Mouse (Mus musculus) limb, embryonic 14.5 days (tissue): ENCODE measurements around the gene Lrtm1. TPM values are rescaled to one million over a fixed set of nuclear protein-coding genes. Genes with fewer than 3 reads are reported as not detected.
A peak's percentile ranks its signal among the peaks of the same experiment; 100 is the strongest.

Experiments
- ATAC-seq: fragments of 200-750 bp; cut with Nextera tagmentation; 2 replicates; pipeline ENCODE4 v1.8.0; 2017; ENCODE audit warnings: low read depth, moderate number of reproducible peaks, moderate TSS enrichment; ENCODE audit not compliant: low FRiP score
- DNase-seq: peaks from one replicate; pipeline ENCODE4 v3.0.0-alpha.2; 2015; ENCODE audit warnings: low spot score
- H3K27ac ChIP-seq: fragments of 300-500 bp; sonication (generic); replicated peaks from 2 replicates; pipeline ENCODE4 v1.5.1; 2014; ENCODE audit warnings: low read depth, mild to moderate bottlenecking, low read length, moderate library complexity, mixed read lengths
- H3K27me3 ChIP-seq: fragments of 300-500 bp; sonication (generic); 2 replicates; pipeline ENCODE4 v1.6.1; 2014; ENCODE audit warnings: low read length, mixed read lengths; ENCODE audit not compliant: control insufficient read depth, insufficient read depth
- H3K36me3 ChIP-seq: fragments of 300-500 bp; sonication (generic); 2 replicates; pipeline ENCODE4 v1.6.1; 2014; ENCODE audit warnings: mild to moderate bottlenecking, low read length, moderate library complexity, mixed read lengths; ENCODE audit not compliant: control insufficient read depth, insufficient read depth
- H3K4me1 ChIP-seq: fragments of 300-500 bp; sonication (generic); 2 replicates; pipeline ENCODE4 v1.6.1; 2014; ENCODE audit warnings: antibody characterized with exemption, low read length, mixed read lengths; ENCODE audit not compliant: control insufficient read depth, insufficient read depth
- H3K4me2 ChIP-seq: fragments of 300-500 bp; sonication (generic); replicated peaks from 2 replicates; pipeline ENCODE4 v1.6.1; 2014; ENCODE audit warnings: low read depth, mild to moderate bottlenecking, low read length, moderate library complexity; ENCODE audit not compliant: severe bottlenecking
- H3K4me3 ChIP-seq: fragments of 300-500 bp; sonication (generic); replicated peaks from 2 replicates; pipeline ENCODE4 v1.5.1; 2014; ENCODE audit warnings: low read length
- H3K9ac ChIP-seq: fragments of 300-500 bp; sonication (generic); 2 replicates; pipeline ENCODE4 v1.6.1; 2014; ENCODE audit warnings: mild to moderate bottlenecking, low read depth, low read length, moderate library complexity; ENCODE audit not compliant: severe bottlenecking
- H3K9me3 ChIP-seq: fragments of 300-500 bp; sonication (generic); 2 replicates; pipeline ENCODE4 v1.6.1; 2016; ENCODE audit warnings: low read length; ENCODE audit not compliant: control insufficient read depth
- POLR2A ChIP-seq: fragments of 200-500 bp; IDR thresholded peaks from 2 replicates; pipeline ENCODE4 v1.8.0; 2012; ENCODE audit warnings: inconsistent platforms, mild to moderate bottlenecking, moderate library complexity, borderline replicate concordance; ENCODE audit not compliant: insufficient read depth, insufficient read length; ENCODE audit errors: extremely low read depth
- WGBS: fragments of 180-500 bp; shearing (Covaris S2); extraction: QIAGEN DNeasy Blood & Tissue Kit; methylation state at CpG from one replicate; pipeline ENCODE4 v1.1.7; 2014; 5-methylcytosine and 5-hydroxymethylcytosine counted together
- polyA plus RNA-seq, 2 experiments: library from polyadenylated mRNA; depleted of rRNA in 1 of 2; stranded (reverse) in 1 of 2; unstranded in 1 of 2; fragments of >200 nt; fragmentation: Nextera tagmentation in 1 of 2; extraction: Ambion mirVana in 1 of 2; gene quantifications; 2 replicates each; pipeline versions ENCODE4 v1.2.1 to v1.2.3; 2012 to 2014

Gene Lrtm1
- polyA plus RNA-seq, 2 experiments = 0.53 to 1.4 TPM

DNA sequence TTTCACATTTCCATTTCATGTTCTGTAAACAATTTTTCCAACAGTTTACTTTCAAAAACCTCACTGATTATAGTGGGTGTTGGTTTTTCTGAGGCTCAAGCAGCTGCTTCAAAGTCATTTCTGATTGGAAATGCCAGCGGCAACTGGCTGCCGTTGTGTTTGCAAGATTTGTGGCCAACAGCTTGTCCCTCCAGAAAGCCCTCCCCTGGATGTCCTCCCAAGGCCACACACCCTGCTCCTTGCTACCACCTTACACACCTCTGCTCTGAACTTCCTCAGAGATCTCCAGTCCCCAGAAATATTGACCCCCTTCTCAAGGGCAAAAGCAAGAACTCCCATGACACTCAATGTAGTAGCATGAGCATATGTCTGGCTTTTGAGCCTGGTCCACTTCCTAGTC, 44.7 kb downstream of the Lrtm1 start:
- ATAC-seq (no peak), DNase-seq (no peak)
- no peaks in the 10 kb centered on the region for H3K36me3 ChIP-seq
- H3K4me1 ChIP-seq = peaks cover 8% of the 10 kb centered on the region
- no peak for TF ChIP-seq POLR2A
- H3K4me3 ChIP-seq = no peak overlapping the region
- H3K9ac ChIP-seq = no peak overlapping the region
- no peak overlapping the region for H3K4me2 ChIP-seq
- H3K9me3 ChIP-seq = no peaks in the 10 kb centered on the region
- no peak overlapping the region for H3K27ac ChIP-seq
- 87% methylated on average over 2 of the region's 2 CpGs for WGBS
- H3K27me3 ChIP-seq = no peaks in the 10 kb centered on the region

GRCm38 (mm10) chr14:29073747-29074146, 55.7 kb downstream of the Lrtm1 start:
- H3K36me3 ChIP-seq = no peaks in the 10 kb centered on the region
- H3K27me3 ChIP-seq = 0 out of 2 replicates have a peak, but pooled peaks cover 4% of the 10 kb centered on the region
- H3K9ac ChIP-seq = no peak overlapping the region
- H3K27ac ChIP-seq = no peak overlapping the region
- no peak overlapping the region for H3K4me3 ChIP-seq
- WGBS = 31% methylated on average over 4 of the region's 4 CpGs
- TF ChIP-seq POLR2A = no peak
- no peak overlapping the region for H3K4me2 ChIP-seq
- no peaks in the 10 kb centered on the region for H3K9me3 ChIP-seq
- peaks cover 27% of the 10 kb centered on the region for H3K4me1 ChIP-seq
- peak; percentile 30; the same call in 1 of the 2 replicates for ATAC-seq
- peak; percentile 45 for DNase-seq

- Histone ChIP-seq H3K27me3 (0 out of 2 replicates have a peak, but pooled peaks cover 4% of the 10 kb centered on the region), H3K4me3 (no peak overlapping the region), H3K27ac (no peak overlapping the region), H3K9me3 (no peaks in the 10 kb centered on the region), H3K4me2 (no peak overlapping the region), H3K36me3 (no peaks in the 10 kb centered on the region), H3K4me1 (peaks cover 25% of the 10 kb centered on the region), H3K9ac (no peak overlapping the region)
- ATAC-seq (no peak), DNase-seq (peak; percentile 43)
- TF ChIP-seq POLR2A = no peak
- WGBS = 12% methylated on average over 3 of the region's 3 CpGs
Measured at GRCm38 (mm10) chr14:29077418-29077817, 59.4 kb downstream of the Lrtm1 start.

DNA sequence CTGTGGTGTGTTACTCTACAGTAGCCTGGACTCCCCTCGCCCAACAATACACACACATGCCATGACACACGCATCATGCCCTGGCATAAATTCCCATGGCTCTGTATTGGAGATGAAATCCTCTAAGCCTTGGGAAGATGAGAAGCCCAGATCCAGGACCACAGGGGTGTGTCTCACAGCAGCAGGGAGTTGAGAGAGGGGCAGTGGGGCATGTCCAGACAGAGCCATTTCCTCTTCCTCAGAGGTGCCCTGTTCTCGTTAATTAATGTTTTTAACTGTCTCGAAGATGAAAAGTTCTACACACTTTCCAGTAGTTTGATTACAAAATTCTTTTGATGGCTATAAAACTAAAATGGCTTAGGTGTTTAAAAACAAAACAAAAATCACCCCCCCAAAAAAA, 62.2 kb downstream of the Lrtm1 start:
- H3K9me3 ChIP-seq = no peaks in the 10 kb centered on the region
- no peak overlapping the region for H3K9ac ChIP-seq
- no peak overlapping the region for H3K27ac ChIP-seq
- TF ChIP-seq POLR2A = no peak
- no peak for DNase-seq
- H3K4me1 ChIP-seq = peaks cover 13% of the 10 kb centered on the region
- no peak overlapping the region for H3K4me3 ChIP-seq
- H3K36me3 ChIP-seq = no peaks in the 10 kb centered on the region
- 0 out of 2 replicates have a peak, but pooled peaks cover 4% of the 10 kb centered on the region for H3K27me3 ChIP-seq
- no peak for ATAC-seq
- WGBS = 66% methylated on average over 4 of the region's 4 CpGs
- no peak overlapping the region for H3K4me2 ChIP-seq

- H3K9me3 ChIP-seq = no peaks in the 10 kb centered on the region
- H3K36me3 ChIP-seq = no peaks in the 10 kb centered on the region
- 60% methylated on average over 4 of the region's 4 CpGs for WGBS
- no peak overlapping the region for H3K27ac ChIP-seq
- H3K9ac ChIP-seq = no peak overlapping the region
- DNase-seq (no peak), ATAC-seq (no peak)
- no peak overlapping the region for H3K4me3 ChIP-seq
- H3K4me2 ChIP-seq = no peak overlapping the region
- TF ChIP-seq POLR2A = no peak
- H3K27me3 ChIP-seq = 0 out of 2 replicates have a peak, but pooled peaks cover 4% of the 10 kb centered on the region
- H3K4me1 ChIP-seq = peaks cover 13% of the 10 kb centered on the region
Measured at GRCm38 (mm10) chr14:29080630-29081029, 62.6 kb downstream of the Lrtm1 start.

- no peaks in the 10 kb centered on the region for H3K36me3 ChIP-seq
- no peaks in the 10 kb centered on the region for H3K9me3 ChIP-seq
- DNase-seq = no peak
- no peak for ATAC-seq
- TF ChIP-seq POLR2A = no peak
- no peak overlapping the region for H3K9ac ChIP-seq
- 50% methylated on average over 1 of the region's 1 CpGs for WGBS
- no peak overlapping the region for H3K27ac ChIP-seq
- H3K4me3 ChIP-seq = no peak overlapping the region
- 0 out of 2 replicates have a peak, but pooled peaks cover 4% of the 10 kb centered on the region for H3K27me3 ChIP-seq
- no peak overlapping the region for H3K4me2 ChIP-seq
- peaks cover 15% of the 10 kb centered on the region for H3K4me1 ChIP-seq
Measured at GRCm38 (mm10) chr14:29082171-29082570, 64.2 kb downstream of the Lrtm1 start.
